ENCODE assay signal across 8 mouse cellular contexts in the genomic region with DNA sequence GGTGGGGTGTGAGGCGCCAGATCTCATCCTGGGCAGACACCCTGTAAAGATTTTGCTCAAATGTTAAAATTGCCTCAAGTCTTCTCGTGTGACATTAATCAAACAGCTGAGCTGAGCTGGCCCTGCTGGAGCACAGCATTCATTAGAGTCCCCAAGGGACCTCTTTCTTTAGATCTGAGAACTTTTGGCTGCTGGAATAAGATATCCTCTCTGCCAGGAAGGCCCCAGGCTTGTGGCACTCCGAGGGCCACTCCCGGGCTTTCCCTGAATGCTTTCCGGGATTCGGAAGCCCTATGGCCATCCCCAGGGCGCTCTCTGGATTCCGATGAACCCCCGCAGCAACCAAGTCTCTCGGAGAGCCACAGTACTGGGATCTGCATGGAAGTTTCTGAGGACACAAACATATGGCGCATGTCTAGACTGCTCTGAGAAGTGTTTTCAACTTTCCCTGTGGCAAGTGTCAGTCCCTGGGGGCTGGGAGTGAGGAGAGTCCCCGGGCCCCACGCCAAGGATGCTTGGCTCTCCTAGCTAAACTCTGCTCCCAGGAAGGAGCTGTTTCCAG. TPM values are rescaled to one million over a fixed set of nuclear protein-coding genes. Genes with fewer than 3 reads are reported as not detected.
A peak's percentile ranks its signal among the peaks of the same experiment; 100 is the strongest.
DNase-seq lines count a peak whose midpoint lies in the region; ATAC-seq and TF ChIP-seq lines count a peak whose summit lies in the region.

No protein-coding gene starts in this region.

- WGBS in midbrain, embryonic 11.5 days: 7% methylated on average over 13 of the region's 13 CpGs
- WGBS in stomach, postnatal 0 days: 13% methylated on average over 13 of the region's 13 CpGs

- no peaks in the 10 kb centered on the region for H3K27me3 ChIP-seq in midbrain, embryonic 11.5 days (ENCODE audit: control insufficient read depth, insufficient read depth, low read length)
- no peaks in the 10 kb centered on the region for H3K27me3 ChIP-seq in stomach, postnatal 0 days (ENCODE audit: control insufficient read depth, insufficient read depth, low read length)

- no peak; the same call in none of the 2 replicates for ATAC-seq in midbrain, embryonic 11.5 days (ENCODE audit: low FRiP score)
- peak; percentile 53; the same call in 1 of the 2 replicates for ATAC-seq in stomach, postnatal 0 days (ENCODE audit: low FRiP score, low TSS enrichment)

- no peaks in the 10 kb centered on the region for H3K36me3 ChIP-seq in midbrain, embryonic 11.5 days (ENCODE audit: control insufficient read depth, insufficient read depth, low read length)
- H3K36me3 ChIP-seq in stomach, postnatal 0 days (ENCODE audit: control insufficient read depth, insufficient read depth, low read length): no peaks in the 10 kb centered on the region

- no peak for TF ChIP-seq EP300 in stomach, postnatal 0 days (optimal IDR thresholded peaks at IDR 0.05)

- DNase-seq in urinary bladder, postnatal 25 days (ENCODE audit: low spot score): peak; percentile 14
- no peak for DNase-seq in urinary bladder, adult 2 months (ENCODE audit: low spot score)
- peak; percentile 59 to 66 for DNase-seq in frontal cortex, postnatal 10 days (ENCODE audit: low spot score in 2 of 2)
- peak; percentile 89 for DNase-seq in heart, postnatal 4 days
- peak; percentile 23 to 39 for DNase-seq in left cerebral cortex, adult 9 months (ENCODE audit: low spot score in 2 of 2)
- DNase-seq in midbrain, embryonic 11.5 days (ENCODE audit: low spot score, missing footprints): peak; percentile 91
- DNase-seq in stomach, postnatal 0 days (ENCODE audit: low spot score): peak; percentile 40
- DNase-seq in cerebellum, adult 18-20 months: no peak

- peak overlapping the region; percentile 71 for H3K27ac ChIP-seq in midbrain, embryonic 11.5 days (ENCODE audit: low read depth, low read length)
- H3K27ac ChIP-seq in stomach, postnatal 0 days (replicated peaks): peak overlapping the region; percentile 67

- H3K9ac ChIP-seq in midbrain, embryonic 11.5 days (ENCODE audit: low read length): peak overlapping the region; percentile 9
- peak overlapping the region; percentile 38; the same call in 1 of the 2 replicates for H3K9ac ChIP-seq in stomach, postnatal 0 days (ENCODE audit: low read length)

- no peaks in the 10 kb centered on the region for H3K9me3 ChIP-seq in midbrain, embryonic 11.5 days (ENCODE audit: control insufficient read depth, low read length)
- H3K9me3 ChIP-seq in stomach, postnatal 0 days (ENCODE audit: control insufficient read depth, low read length): no peaks in the 10 kb centered on the region

- no peak overlapping the region for H3K4me3 ChIP-seq in midbrain, embryonic 11.5 days (ENCODE audit: low read depth, low read length)
- peak overlapping the region; percentile 8; the same call in 1 of the 2 replicates for H3K4me3 ChIP-seq in stomach, postnatal 0 days (ENCODE audit: low read depth, low read length)

- no peak for TF ChIP-seq CTCF in stomach, postnatal 0 days (IDR thresholded peaks at IDR 0.05; ENCODE audit: low read depth)

- H3K4me1 ChIP-seq in midbrain, embryonic 11.5 days (ENCODE audit: control insufficient read depth, insufficient read depth, low read length): peaks cover 17% of the 10 kb centered on the region
- 0 out of 2 replicates have a peak, but pooled peaks cover 2% of the 10 kb centered on the region for H3K4me1 ChIP-seq in stomach, postnatal 0 days (replicated peaks; ENCODE audit: control insufficient read depth, insufficient read depth)

- peak overlapping the region; percentile 26 for H3K4me2 ChIP-seq in midbrain, embryonic 11.5 days
- peak overlapping the region; percentile 46 for H3K4me2 ChIP-seq in stomach, postnatal 0 days (replicated peaks; ENCODE audit: low read depth)

RNA-seq across cellular contexts. Expression of a gene that starts 10.8 kb away (rescaled TPM):
- polyA plus RNA-seq in urinary bladder, adult 2 months (2012; rRNA removed): 0.03 TPM in 1 of 2 replicates, not detected in the other
- under 1 TPM in 1 of 2 experiments, not detected in 1; 0.09 TPM for total RNA-seq in heart, postnatal 4 days (2021)
- 12.7 and 14.1 TPM in 2 replicates for polyA plus RNA-seq in midbrain, embryonic 11.5 days (2014; fragmentation: Nextera tagmentation; extraction: Ambion mirVana)
- polyA plus RNA-seq in stomach, postnatal 0 days (2015; fragmentation: Nextera tagmentation; extraction: Ambion mirVana): 0.16 and 0.29 TPM in 2 replicates

Comparison
In these comparisons a context has a peak if more than half of its experiments do, and no peak if none do; other contexts are left out.
1. DNase-seq: peak in urinary bladder, postnatal 25 days (single experiment), frontal cortex, postnatal 10 days (2 of 2), heart, postnatal 4 days (single experiment), left cerebral cortex, adult 9 months (2 of 2), midbrain, embryonic 11.5 days (single experiment) and stomach, postnatal 0 days (single experiment); none in urinary bladder, adult 2 months (single experiment) and cerebellum, adult 18-20 months (0 of 2).
2. RNA of a gene that starts 10.8 kb away (polyA plus RNA-seq): 12.7 to 14.1 TPM in midbrain, embryonic 11.5 days; 0.16 to 0.29 TPM in stomach, postnatal 0 days and 0.03 TPM in urinary bladder, adult 2 months; every median in the first group is over 10 times any median in the second.